Mouse (Mus musculus): ENCODE data around the gene Gm26566.
"Not testable (repeated sequence)": the region's sequence is repeated elsewhere in the genome, so short reads cannot be mapped to it uniquely, and the experiment has no call there.

The Gm26566 gene

GRCm38 (mm10) chr4:88742771-88743371, 21.3 kb downstream of the Gm26566 start:
- no peaks in the 10 kb centered on the region for H3K9me3 ChIP-seq (ENCODE audit: low read length)
- TF ChIP-seq POU5F1 (IDR thresholded peaks at IDR 0.05; ENCODE audit: borderline replicate concordance, low read length) (no peak), NANOG (IDR thresholded peaks at IDR 0.05; ENCODE audit: borderline replicate concordance, low read length) (no peak), CTCF (conservative IDR thresholded peaks at IDR 0.05; ENCODE audit: low read length) (no peak)
- H3K27me3 ChIP-seq (ENCODE audit: insufficient read depth, low read length) = 0 out of 2 replicates have a peak, but pooled peaks cover 3% of the 10 kb centered on the region
- no peaks in the 10 kb centered on the region for H3K36me3 ChIP-seq (ENCODE audit: insufficient read depth, low read length)
- H3K4me1 ChIP-seq (replicated peaks; ENCODE audit: low read depth, low read length) = peaks cover 6% of the 10 kb centered on the region; the same call in 1 of the 2 replicates
- H3K4me3 ChIP-seq (replicated peaks; ENCODE audit: low read length) = no peak overlapping the region

GRCm38 (mm10) chr4:88744207-88744606, 22.6 kb downstream of the Gm26566 start:
- Histone ChIP-seq H3K36me3 (ENCODE audit: insufficient read depth, low read length) (no peaks in the 10 kb centered on the region), H3K9me3 (ENCODE audit: low read length) (no peaks in the 10 kb centered on the region), H3K4me3 (replicated peaks; ENCODE audit: low read length) (no peak overlapping the region), H3K4me1 (replicated peaks; ENCODE audit: low read depth, low read length) (peaks cover 6% of the 10 kb centered on the region; the same call in 1 of the 2 replicates), H3K27me3 (ENCODE audit: insufficient read depth, low read length) (0 out of 2 replicates have a peak, but pooled peaks cover under 1% of the 10 kb centered on the region)
- TF ChIP-seq NANOG (IDR thresholded peaks at IDR 0.05; ENCODE audit: borderline replicate concordance, low read length) = no peak
- no peak for TF ChIP-seq CTCF (conservative IDR thresholded peaks at IDR 0.05; ENCODE audit: low read length)
- TF ChIP-seq POU5F1 (IDR thresholded peaks at IDR 0.05; ENCODE audit: borderline replicate concordance, low read length) = no peak

DNA sequence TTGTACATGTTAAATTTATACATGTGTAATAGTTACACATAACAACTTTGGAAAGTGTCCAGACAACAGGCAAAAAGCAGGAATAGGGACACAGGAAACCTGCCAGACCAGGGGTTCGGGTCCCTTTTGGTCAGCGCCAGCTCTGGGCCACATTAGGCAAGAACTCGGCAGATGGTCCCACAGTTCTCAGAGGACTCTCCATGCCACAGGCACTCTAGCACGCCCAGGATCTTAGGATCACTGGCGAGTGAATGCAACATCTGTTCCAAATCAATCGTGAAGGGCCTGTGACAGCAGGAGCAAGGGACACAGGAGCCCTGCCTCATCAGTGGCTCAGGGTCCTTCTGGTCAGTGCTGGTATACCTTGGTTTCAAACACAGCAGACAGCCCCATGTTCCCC, 28.3 kb downstream of the Gm26566 start:
- Histone ChIP-seq H3K9me3 (ENCODE audit: low read length) (peaks cover 12% of the 10 kb centered on the region), H3K27me3 (ENCODE audit: insufficient read depth, low read length) (no peaks in the 10 kb centered on the region), H3K36me3 (ENCODE audit: insufficient read depth, low read length) (no peaks in the 10 kb centered on the region), H3K4me3 (replicated peaks; ENCODE audit: low read length) (no peak overlapping the region), H3K4me1 (replicated peaks; ENCODE audit: low read depth, low read length) (peaks cover 6% of the 10 kb centered on the region; the same call in 1 of the 2 replicates)
- TF ChIP-seq CTCF (conservative IDR thresholded peaks at IDR 0.05; ENCODE audit: low read length) = no peak
- no peak for TF ChIP-seq POU5F1 (IDR thresholded peaks at IDR 0.05; ENCODE audit: borderline replicate concordance, low read length)
- TF ChIP-seq NANOG (IDR thresholded peaks at IDR 0.05; ENCODE audit: borderline replicate concordance, low read length) = no peak

- Histone ChIP-seq H3K9me3 (ENCODE audit: low read length) (peaks cover 11% of the 10 kb centered on the region), H3K27me3 (ENCODE audit: insufficient read depth, low read length) (peaks cover 19% of the 10 kb centered on the region)
- not testable (repeated sequence) for H3K4me1 ChIP-seq (replicated peaks; ENCODE audit: low read depth, low read length); H3K4me3 ChIP-seq (replicated peaks; ENCODE audit: low read length); H3K36me3 ChIP-seq (ENCODE audit: insufficient read depth, low read length)
Observed at GRCm38 (mm10) chr4:88754818-88755340, 33.3 kb downstream of the Gm26566 start, which contains the start of gene Gm13271. Gene Gm13271, plus strand, starts transcription at chr4:88754868.

DNA sequence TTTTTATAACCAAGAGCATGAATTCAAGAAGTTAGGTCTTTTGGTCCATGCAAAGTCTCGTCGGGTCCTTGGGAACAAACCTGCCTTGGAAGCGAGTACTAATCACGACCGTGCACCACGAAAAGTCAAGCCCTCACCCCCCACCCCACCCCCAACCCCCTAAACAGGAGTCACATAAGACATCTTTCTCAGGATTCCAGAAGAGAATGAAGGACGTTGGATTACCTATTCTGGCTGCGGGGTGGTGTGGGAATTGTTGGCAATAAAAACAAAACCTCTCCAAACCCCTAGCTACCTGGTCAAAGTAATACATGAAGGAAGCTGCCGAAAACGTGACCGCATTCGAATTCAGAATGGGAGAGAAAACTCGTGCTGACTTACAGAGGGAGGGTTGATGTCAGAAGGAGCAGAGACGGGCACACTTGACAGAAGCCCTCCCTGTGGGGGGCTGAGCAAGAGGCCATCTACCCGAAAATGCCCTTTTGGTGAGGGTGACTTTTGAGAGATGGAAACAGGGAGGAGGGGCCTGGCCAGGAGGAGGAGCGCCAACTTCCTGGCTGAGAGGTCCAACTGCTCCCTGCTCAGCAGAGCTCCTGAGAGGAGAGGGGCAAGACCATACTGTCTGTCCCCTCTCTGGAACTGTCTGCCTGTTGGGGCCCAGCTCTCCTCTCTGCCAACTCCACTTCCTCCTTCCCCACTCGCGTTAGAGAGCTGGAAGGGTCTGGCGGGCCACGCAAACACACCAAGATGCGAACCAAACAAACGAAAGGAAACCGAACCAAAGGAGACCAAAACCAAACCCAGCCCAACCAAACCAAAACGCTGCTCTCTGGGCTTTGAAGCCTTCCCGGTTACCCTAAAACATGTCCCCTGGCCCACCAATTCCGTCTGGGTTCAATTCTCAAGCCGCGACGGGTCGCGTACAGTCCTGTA, 35.2 kb downstream of the Gm26566 start:
- peaks cover 19% of the 10 kb centered on the region for H3K27me3 ChIP-seq (ENCODE audit: insufficient read depth, low read length)
- H3K4me1 ChIP-seq (replicated peaks; ENCODE audit: low read depth, low read length); H3K36me3 ChIP-seq (ENCODE audit: insufficient read depth, low read length); H3K4me3 ChIP-seq (replicated peaks; ENCODE audit: low read length); H3K9me3 ChIP-seq (ENCODE audit: low read length): not testable (repeated sequence)

DNA sequence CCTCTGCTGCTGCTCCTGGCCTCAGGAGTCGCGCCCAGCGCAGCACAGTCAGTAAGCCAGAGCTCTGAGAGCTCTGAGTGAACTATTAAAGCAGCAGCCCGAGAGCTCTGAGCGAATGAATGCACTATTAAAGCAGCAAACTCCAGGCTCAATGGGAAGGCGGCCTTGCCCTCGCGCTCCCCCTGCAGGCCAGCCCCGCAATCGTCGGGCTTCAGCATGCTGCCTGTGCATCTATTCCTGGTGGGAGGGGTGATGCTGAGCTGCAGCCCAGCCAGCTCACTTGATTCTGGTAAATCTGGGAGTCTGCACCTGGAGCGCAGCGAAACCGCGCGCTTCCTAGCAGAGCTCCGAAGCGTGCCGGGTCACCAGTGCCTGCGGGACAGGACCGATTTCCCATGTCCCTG, 36.0 kb downstream of the Gm26566 start:
- not testable (repeated sequence) for H3K4me3 ChIP-seq (replicated peaks; ENCODE audit: low read length); H3K4me1 ChIP-seq (replicated peaks; ENCODE audit: low read depth, low read length); H3K9me3 ChIP-seq (ENCODE audit: low read length); H3K36me3 ChIP-seq (ENCODE audit: insufficient read depth, low read length)
- H3K27me3 ChIP-seq (ENCODE audit: insufficient read depth, low read length) = peaks cover 22% of the 10 kb centered on the region

DNA sequence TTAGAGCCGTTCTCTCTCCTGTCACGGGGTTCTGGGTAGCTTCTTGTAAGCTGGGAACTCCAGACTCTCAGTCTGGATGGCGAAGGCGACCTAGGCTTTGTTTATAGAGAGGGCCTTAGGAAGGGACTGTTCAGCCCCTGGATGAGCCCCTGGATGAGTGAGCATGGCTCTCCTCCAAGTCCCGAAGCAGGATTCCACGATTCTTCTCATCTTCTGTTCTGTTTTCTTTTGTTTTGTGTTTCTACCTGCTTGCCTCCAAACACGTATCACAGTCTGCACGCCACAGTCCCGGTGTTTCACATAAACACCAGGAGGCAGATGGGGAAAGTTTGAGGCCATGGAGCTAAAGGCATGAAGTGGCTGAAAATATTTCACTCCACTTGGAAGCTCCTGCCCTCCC, 37.1 kb downstream of the Gm26566 start:
- peaks cover 22% of the 10 kb centered on the region for H3K27me3 ChIP-seq (ENCODE audit: insufficient read depth, low read length)
- not testable (repeated sequence) for H3K9me3 ChIP-seq (ENCODE audit: low read length); H3K4me1 ChIP-seq (replicated peaks; ENCODE audit: low read depth, low read length); H3K36me3 ChIP-seq (ENCODE audit: insufficient read depth, low read length); H3K4me3 ChIP-seq (replicated peaks; ENCODE audit: low read length)

DNA sequence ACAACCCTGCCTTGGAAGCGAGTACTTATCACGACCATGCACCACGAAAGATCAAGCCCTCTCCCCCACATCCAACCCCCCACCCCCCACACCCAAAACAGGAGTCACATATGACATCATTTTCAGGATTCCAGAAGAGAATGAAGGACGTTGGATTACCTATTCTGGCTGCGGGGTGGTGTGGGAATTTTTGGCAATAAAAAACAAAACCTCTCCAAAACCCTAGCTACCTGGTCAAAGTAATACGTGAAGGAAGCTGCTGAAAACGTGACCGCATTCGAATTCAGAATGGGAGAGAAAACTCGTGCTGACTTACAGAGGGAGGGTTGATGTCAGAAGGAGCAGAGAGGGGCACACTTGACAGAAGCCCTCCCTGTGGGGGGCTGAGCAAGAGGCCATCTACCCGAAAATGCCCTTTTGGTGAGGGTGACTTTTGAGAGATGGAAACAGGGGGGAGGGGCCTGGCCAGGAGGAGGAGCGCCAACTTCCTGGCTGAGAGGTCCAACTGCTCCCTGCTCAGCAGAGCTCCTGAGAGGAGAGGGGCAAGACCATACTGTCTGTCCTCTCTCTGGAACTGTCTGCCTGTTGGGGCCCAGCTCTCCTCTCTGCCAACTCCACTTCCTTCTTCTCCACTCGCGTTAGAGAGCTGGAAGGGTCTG, 38.1 kb downstream of the Gm26566 start, which contains the start of gene Gm13283:
Gm13283 (plus strand) TSS at position 510 of the 659 bp plus-strand sequence.
- H3K36me3 ChIP-seq (ENCODE audit: insufficient read depth, low read length); H3K9me3 ChIP-seq (ENCODE audit: low read length); H3K4me3 ChIP-seq (replicated peaks; ENCODE audit: low read length); H3K4me1 ChIP-seq (replicated peaks; ENCODE audit: low read depth, low read length): not testable (repeated sequence)
- peaks cover 22% of the 10 kb centered on the region for H3K27me3 ChIP-seq (ENCODE audit: insufficient read depth, low read length)

DNA sequence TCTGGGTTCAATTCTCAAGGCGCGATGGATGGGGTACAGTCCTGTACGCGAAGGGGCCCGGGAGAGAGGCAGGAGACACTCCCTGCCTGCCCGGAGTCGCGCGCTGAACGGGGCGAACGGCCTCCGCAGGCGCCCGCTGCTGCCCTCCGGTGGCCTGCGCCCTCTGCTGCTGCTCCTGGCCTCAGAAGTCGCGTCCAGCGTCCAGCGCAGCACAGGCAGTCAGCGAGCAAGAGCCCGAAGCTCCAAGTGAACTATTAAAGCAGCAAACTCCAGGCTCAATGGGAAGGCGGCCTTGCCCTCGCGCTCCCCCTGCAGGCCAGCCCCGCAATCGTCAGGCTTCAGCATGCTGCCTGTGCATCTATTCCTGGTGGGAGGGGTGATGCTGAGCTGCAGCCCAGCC, 38.8 kb downstream of the Gm26566 start:
- H3K4me1 ChIP-seq (replicated peaks; ENCODE audit: low read depth, low read length); H3K4me3 ChIP-seq (replicated peaks; ENCODE audit: low read length); H3K36me3 ChIP-seq (ENCODE audit: insufficient read depth, low read length); H3K9me3 ChIP-seq (ENCODE audit: low read length): not testable (repeated sequence)
- H3K27me3 ChIP-seq (ENCODE audit: insufficient read depth, low read length) = peaks cover 19% of the 10 kb centered on the region

DNA sequence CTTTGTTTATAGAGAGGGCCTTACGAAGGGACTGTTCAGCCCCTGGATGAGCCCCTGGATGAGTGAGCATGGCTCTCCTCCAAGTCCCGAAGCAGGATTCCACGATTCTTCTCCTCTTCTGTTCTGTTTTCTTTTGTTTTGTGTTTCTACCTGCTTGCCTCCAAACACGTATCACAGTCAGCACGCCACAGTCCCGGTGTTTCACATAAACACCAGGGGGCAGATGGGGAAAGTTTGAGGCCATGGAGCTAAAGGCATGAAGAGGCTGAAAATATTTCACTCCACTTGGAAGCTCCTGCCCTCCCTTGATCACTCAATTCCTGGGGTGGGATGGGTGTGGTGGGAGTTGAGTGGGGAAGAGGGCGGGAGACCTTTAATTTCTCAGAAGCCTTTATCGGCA, 40.2 kb downstream of the Gm26566 start:
- H3K27me3 ChIP-seq (ENCODE audit: insufficient read depth, low read length); H3K4me3 ChIP-seq (replicated peaks; ENCODE audit: low read length); H3K4me1 ChIP-seq (replicated peaks; ENCODE audit: low read depth, low read length); H3K36me3 ChIP-seq (ENCODE audit: insufficient read depth, low read length); H3K9me3 ChIP-seq (ENCODE audit: low read length): not testable (repeated sequence)

- H3K9me3 ChIP-seq (ENCODE audit: low read length); H3K4me3 ChIP-seq (replicated peaks; ENCODE audit: low read length); H3K4me1 ChIP-seq (replicated peaks; ENCODE audit: low read depth, low read length): not testable (repeated sequence)
Observed at GRCm38 (mm10) chr4:88762341-88762740, 40.7 kb downstream of the Gm26566 start.

DNA sequence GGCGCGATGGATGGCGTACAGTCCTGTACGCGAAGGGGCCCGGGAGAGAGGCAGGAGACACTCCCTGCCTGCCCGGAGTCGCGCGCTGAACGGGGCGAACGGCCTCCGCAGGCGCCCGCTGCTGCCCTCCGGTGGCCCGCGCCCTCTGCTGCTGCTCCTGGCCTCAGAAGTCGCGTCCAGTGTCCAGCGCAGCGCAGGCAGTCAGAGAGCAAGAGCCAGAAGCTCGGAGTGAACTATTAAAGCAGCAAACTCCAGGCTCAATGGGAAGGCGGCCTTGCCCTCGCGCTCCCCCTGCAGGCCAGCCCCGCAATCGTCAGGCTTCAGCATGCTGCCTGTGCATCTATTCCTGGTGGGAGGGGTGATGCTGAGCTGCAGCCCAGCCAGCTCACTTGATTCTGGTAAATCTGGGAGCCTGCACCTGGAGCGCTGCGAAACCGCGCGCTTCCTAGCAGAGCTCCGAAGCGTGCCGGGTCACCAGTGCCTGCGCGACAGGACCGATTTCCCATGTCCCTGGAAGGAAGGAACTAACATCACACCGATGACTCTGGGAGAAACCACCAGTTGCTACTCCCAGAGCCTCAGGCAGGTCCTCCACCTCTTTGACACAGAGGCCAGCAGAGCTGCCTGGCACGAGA, 41.9 kb downstream of the Gm26566 start:
- not testable (repeated sequence) for H3K36me3 ChIP-seq (ENCODE audit: insufficient read depth, low read length); H3K4me1 ChIP-seq (replicated peaks; ENCODE audit: low read depth, low read length); H3K4me3 ChIP-seq (replicated peaks; ENCODE audit: low read length); H3K27me3 ChIP-seq (ENCODE audit: insufficient read depth, low read length); H3K9me3 ChIP-seq (ENCODE audit: low read length)

More at GRCm38 (mm10) chr4:88762341-88762740, 40.7 kb downstream of the Gm26566 start:
- not testable (repeated sequence) for H3K27me3 ChIP-seq (ENCODE audit: insufficient read depth, low read length); H3K36me3 ChIP-seq (ENCODE audit: insufficient read depth, low read length)

Measured in E14TG2a.4 (cell line).